Mouse (Mus musculus): ENCODE results near the gene Arid3c. TPM values are rescaled to one million over a fixed set of nuclear protein-coding genes. Genes with fewer than 3 reads are reported as not detected.

Arid3c gene
- total and polyA plus RNA-seq, 2 experiments from 2014 or later = not detected

- peaks cover 10% of the 10 kb centered on the region; the same call in 1 of the 2 replicates for H3K36me3 ChIP-seq (replicated peaks; ENCODE audit: control insufficient read depth, insufficient read depth, low read length)
- DNase-seq (ENCODE audit: low spot score) (peak; percentile 93), ATAC-seq (ENCODE audit: insufficient read depth, low read depth) (peak; percentile 97)
- H3K27me3 ChIP-seq (ENCODE audit: control insufficient read depth, insufficient read depth, low read length) = no peaks in the 10 kb centered on the region
- peaks cover 14% of the 10 kb centered on the region for H3K4me1 ChIP-seq (ENCODE audit: control insufficient read depth, insufficient read depth)
- H3K4me3 ChIP-seq (ENCODE audit: low read depth, low read length) = peak overlapping the region; percentile 60
- TF ChIP-seq CTCF (IDR thresholded peaks at IDR 0.05; ENCODE audit: low read depth) (peak; percentile 16; the same call in 1 of the 2 replicates), EP300 (IDR thresholded peaks at IDR 0.05; ENCODE audit: low read depth) (peak; percentile 54; the same call in 1 of the 2 replicates)
- H3K4me2 ChIP-seq (ENCODE audit: low read depth, low read length) = peak overlapping the region; percentile 69
- under 1% methylated on average over 27 of the region's 27 CpGs for WGBS
- no peaks in the 10 kb centered on the region for H3K9me3 ChIP-seq (replicated peaks; ENCODE audit: control insufficient read depth, low read length)
- H3K9ac ChIP-seq (replicated peaks; ENCODE audit: low read depth, low read length) = peak overlapping the region; percentile 43
- H3K27ac ChIP-seq (ENCODE audit: low read depth) = peak overlapping the region; percentile 84
Observed at GRCm38 (mm10) chr4:41741158-41741560, 10.2 kb upstream of the Arid3c start.

- Histone ChIP-seq H3K4me3 (ENCODE audit: low read depth, low read length) (peak overlapping the region; percentile 60), H3K27ac (ENCODE audit: low read depth) (peak overlapping the region; percentile 84), H3K4me2 (ENCODE audit: low read depth, low read length) (peak overlapping the region; percentile 69), H3K4me1 (ENCODE audit: control insufficient read depth, insufficient read depth) (peaks cover 14% of the 10 kb centered on the region), H3K9me3 (replicated peaks; ENCODE audit: control insufficient read depth, low read length) (no peaks in the 10 kb centered on the region), H3K27me3 (ENCODE audit: control insufficient read depth, insufficient read depth, low read length) (no peaks in the 10 kb centered on the region), H3K9ac (replicated peaks; ENCODE audit: low read depth, low read length) (peak overlapping the region; percentile 43), H3K36me3 (replicated peaks; ENCODE audit: control insufficient read depth, insufficient read depth, low read length) (peaks cover 10% of the 10 kb centered on the region; the same call in 1 of the 2 replicates)
- TF ChIP-seq EP300 (IDR thresholded peaks at IDR 0.05; ENCODE audit: low read depth) (no peak), CTCF (IDR thresholded peaks at IDR 0.05; ENCODE audit: low read depth) (no peak)
- under 1% methylated on average over 48 of the region's 48 CpGs for WGBS
- DNase-seq (ENCODE audit: low spot score) = peak; percentile 25
- peak; percentile 65 for ATAC-seq (ENCODE audit: insufficient read depth, low read depth)
Observed at GRCm38 (mm10) chr4:41740380-41741157, 9.6 kb upstream of the Arid3c start.

- WGBS = 95% methylated on average over 13 of the region's 13 CpGs
- no peak overlapping the region for H3K27ac ChIP-seq (ENCODE audit: low read depth)
- no peak overlapping the region for H3K4me3 ChIP-seq (ENCODE audit: low read depth, low read length)
- H3K36me3 ChIP-seq (replicated peaks; ENCODE audit: control insufficient read depth, insufficient read depth, low read length) = peaks cover 10% of the 10 kb centered on the region; the same call in 1 of the 2 replicates
- H3K4me2 ChIP-seq (ENCODE audit: low read depth, low read length) = no peak overlapping the region
- peaks cover 14% of the 10 kb centered on the region for H3K4me1 ChIP-seq (ENCODE audit: control insufficient read depth, insufficient read depth)
- no peak overlapping the region for H3K9ac ChIP-seq (replicated peaks; ENCODE audit: low read depth, low read length)
- TF ChIP-seq EP300 (IDR thresholded peaks at IDR 0.05; ENCODE audit: low read depth) (no peak), CTCF (IDR thresholded peaks at IDR 0.05; ENCODE audit: low read depth) (no peak)
- no peaks in the 10 kb centered on the region for H3K9me3 ChIP-seq (replicated peaks; ENCODE audit: control insufficient read depth, low read length)
- ATAC-seq (ENCODE audit: insufficient read depth, low read depth) (no peak), DNase-seq (ENCODE audit: low spot score) (no peak)
- H3K27me3 ChIP-seq (ENCODE audit: control insufficient read depth, insufficient read depth, low read length) = no peaks in the 10 kb centered on the region
Observed at GRCm38 (mm10) chr4:41739260-41739659, 8.3 kb upstream of the Arid3c start.

GRCm38 (mm10) chr4:41738256-41738603, 7.3 kb upstream of the Arid3c start:
- ATAC-seq (ENCODE audit: insufficient read depth, low read depth) (no peak), DNase-seq (ENCODE audit: low spot score) (no peak)
- WGBS = 82% methylated on average over 1 of the region's 1 CpGs
- Histone ChIP-seq H3K4me2 (ENCODE audit: low read depth, low read length) (no peak overlapping the region), H3K9me3 (replicated peaks; ENCODE audit: control insufficient read depth, low read length) (no peaks in the 10 kb centered on the region), H3K27ac (ENCODE audit: low read depth) (no peak overlapping the region), H3K4me3 (ENCODE audit: low read depth, low read length) (no peak overlapping the region), H3K4me1 (ENCODE audit: control insufficient read depth, insufficient read depth) (peaks cover 14% of the 10 kb centered on the region), H3K36me3 (replicated peaks; ENCODE audit: control insufficient read depth, insufficient read depth, low read length) (peaks cover 10% of the 10 kb centered on the region; the same call in 1 of the 2 replicates), H3K27me3 (ENCODE audit: control insufficient read depth, insufficient read depth, low read length) (0 out of 2 replicates have a peak, but pooled peaks cover 3% of the 10 kb centered on the region), H3K9ac (replicated peaks; ENCODE audit: low read depth, low read length) (no peak overlapping the region)
- no peak for TF ChIP-seq EP300 (IDR thresholded peaks at IDR 0.05; ENCODE audit: low read depth)
- no peak for TF ChIP-seq CTCF (IDR thresholded peaks at IDR 0.05; ENCODE audit: low read depth)

- no peak overlapping the region for H3K27ac ChIP-seq (ENCODE audit: low read depth)
- 35% methylated on average over 8 of the region's 8 CpGs for WGBS
- ATAC-seq (ENCODE audit: insufficient read depth, low read depth) = peak; percentile 59
Observed at GRCm38 (mm10) chr4:41737602-41738255, 6.8 kb upstream of the Arid3c start.

More at GRCm38 (mm10) chr4:41737602-41738255, 6.8 kb upstream of the Arid3c start:
- TF ChIP-seq CTCF (IDR thresholded peaks at IDR 0.05; ENCODE audit: low read depth) = peak; percentile 83
- TF ChIP-seq EP300 (IDR thresholded peaks at IDR 0.05; ENCODE audit: low read depth) = no peak
- Histone ChIP-seq H3K4me1 (ENCODE audit: control insufficient read depth, insufficient read depth) (peaks cover 14% of the 10 kb centered on the region), H3K4me3 (ENCODE audit: low read depth, low read length) (no peak overlapping the region), H3K36me3 (replicated peaks; ENCODE audit: control insufficient read depth, insufficient read depth, low read length) (peaks cover 10% of the 10 kb centered on the region; the same call in 1 of the 2 replicates), H3K9ac (replicated peaks; ENCODE audit: low read depth, low read length) (no peak overlapping the region), H3K4me2 (ENCODE audit: low read depth, low read length) (no peak overlapping the region), H3K27me3 (ENCODE audit: control insufficient read depth, insufficient read depth, low read length) (0 out of 2 replicates have a peak, but pooled peaks cover 8% of the 10 kb centered on the region), H3K9me3 (replicated peaks; ENCODE audit: control insufficient read depth, low read length) (no peaks in the 10 kb centered on the region)
- peak; percentile 67 for DNase-seq (ENCODE audit: low spot score)

All from heart, postnatal 0 days (tissue).